ENCODE assay signal across 9 mouse cellular contexts in genomic region chr2:30239777-30240176, GRCm38 (mm10). TPM values are rescaled to one million over a fixed set of nuclear protein-coding genes. Genes with fewer than 3 reads are reported as not detected.
DNase-seq lines count a peak whose midpoint lies in the region; ATAC-seq and TF ChIP-seq lines count a peak whose summit lies in the region.
"Had no signal": no experiment of that assay in that cellular context is flagged by ENCODE, and none has a peak within 500 bp of the region (broad histone marks: within the 10 kb centered on the region; RNA-seq: fewer than 3 reads in every experiment).

No protein-coding gene starts in this region.

- peak overlapping the region; percentile 91; the same call in 1 of the 2 replicates for H3K27ac ChIP-seq in left cerebral cortex, adult 2 months
- H3K27ac ChIP-seq in heart, embryonic 15.5 days = peak overlapping the region; percentile 96
- peak overlapping the region; percentile 91 for H3K27ac ChIP-seq in kidney, postnatal 0 days

- peak overlapping the region; percentile 83 for H3K4me2 ChIP-seq in heart, embryonic 15.5 days
- peak overlapping the region; percentile 78 for H3K4me2 ChIP-seq in kidney, postnatal 0 days (ENCODE audit: low read length)

- peak; percentile 30 for ATAC-seq in heart, embryonic 15.5 days (replicated peaks; ENCODE audit: insufficient number of reproducible peaks, insufficient read depth, low FRiP score, low read depth)
- ATAC-seq in kidney, postnatal 0 days (replicated peaks; ENCODE audit: low FRiP score, low read depth) = no peak
- ATAC-seq: Patski had no signal

- H3K4me1 ChIP-seq in heart, embryonic 15.5 days (replicated peaks) = peaks cover 63% of the 10 kb centered on the region
- H3K4me1 ChIP-seq in kidney, postnatal 0 days (replicated peaks; ENCODE audit: insufficient read depth, low read length) = peaks cover 19% of the 10 kb centered on the region

- H3K9ac ChIP-seq in heart, embryonic 15.5 days = peak overlapping the region; percentile 20; the same call in 1 of the 2 replicates
- no peak overlapping the region for H3K9ac ChIP-seq in kidney, postnatal 0 days (ENCODE audit: low read depth, low read length)

- no peaks in the 10 kb centered on the region for H3K9me3 ChIP-seq in heart, embryonic 15.5 days (replicated peaks)
- H3K9me3 ChIP-seq in kidney, postnatal 0 days (replicated peaks; ENCODE audit: low read length) = no peaks in the 10 kb centered on the region

- no peak for TF ChIP-seq CTCF in left cerebral cortex, adult 2 months (IDR thresholded peaks at IDR 0.05)
- TF ChIP-seq CTCF in kidney, postnatal 0 days (IDR thresholded peaks at IDR 0.05; ENCODE audit: low read depth) = no peak

- H3K27me3 ChIP-seq in heart, embryonic 15.5 days = no peaks in the 10 kb centered on the region
- H3K27me3 ChIP-seq in kidney, postnatal 0 days (ENCODE audit: insufficient read depth, low read length) = no peaks in the 10 kb centered on the region
- H3K27me3 ChIP-seq: Patski had no signal

- intact Hi-C loops in left cerebral cortex, adult 2 months (cut with DNase I) = no loop called here
- intact Hi-C loops in left cerebral cortex, postnatal 14 days (cut with DNase I) = no loop called here

- DNase-seq in left cerebral cortex, adult 2 months (ENCODE audit: extremely low spot score in 1 of 2, low spot score in 2 of 2) = no peak
- no peak for DNase-seq in left cerebral cortex, postnatal 14 days (ENCODE audit: low spot score in 2 of 2)
- peak; percentile 59 for DNase-seq in kidney, postnatal 0 days (ENCODE audit: low spot score)
- peak; percentile 77 for DNase-seq in lung, postnatal 25 days (ENCODE audit: low spot score)
- no peak for DNase-seq in Muller cell, postnatal 12 days (ENCODE audit: inconsistent ontology term)
- DNase-seq in layer of hippocampus, postnatal 14 days (ENCODE audit: low spot score in 2 of 2) = no peak
- DNase-seq in urinary bladder, adult 18-20 months (ENCODE audit: low spot score in 2 of 2) = no peak

- peaks cover 28% of the 10 kb centered on the region for H3K36me3 ChIP-seq in heart, embryonic 15.5 days
- peaks cover 11% of the 10 kb centered on the region; the same call in 1 of the 2 replicates for H3K36me3 ChIP-seq in kidney, postnatal 0 days (ENCODE audit: insufficient read depth, low read length)

- peak overlapping the region; percentile 13; the same call in 1 of the 2 replicates for H3K4me3 ChIP-seq in left cerebral cortex, adult 2 months
- H3K4me3 ChIP-seq in heart, embryonic 15.5 days = peak overlapping the region; percentile 89
- no peak overlapping the region for H3K4me3 ChIP-seq in kidney, postnatal 0 days (replicated peaks; ENCODE audit: low read depth, low read length)

- 19% methylated on average over 4 of the region's 4 CpGs for WGBS in heart, embryonic 15.5 days
- WGBS in kidney, postnatal 0 days = 65% methylated on average over 4 of the region's 4 CpGs

RNA-seq across cellular contexts. Expression of gene Gm28035, which starts 0.6 kb away (rescaled TPM):
- 10 to 100 TPM; 11.3 to 15.1 TPM for total RNA-seq in left cerebral cortex, adult 2 months (2021)
- total RNA-seq in left cerebral cortex, postnatal 14 days (2021) = 1 to 10 TPM; 7.2 to 9.7 TPM
- 0.33 and 0.38 TPM in 2 replicates for polyA plus RNA-seq in heart, embryonic 15.5 days (2015; fragmentation: Nextera tagmentation; extraction: Ambion mirVana)
- polyA plus RNA-seq in kidney, postnatal 0 days (2015; fragmentation: Nextera tagmentation; extraction: Ambion mirVana) = 0.20 and 0.29 TPM in 2 replicates
- 1 to 10 TPM; 6.7 to 7.3 TPM for total RNA-seq in layer of hippocampus, postnatal 14 days (2021)

RNA-seq across cellular contexts. Expression of gene Lrrc8a, which starts 2.3 kb away (rescaled TPM):
- 10 to 100 TPM; 60.8 to 62.0 TPM for total RNA-seq in left cerebral cortex, adult 2 months (2021)
- total RNA-seq in left cerebral cortex, postnatal 14 days (2021) = 10 to 100 TPM; 53.7 to 59.5 TPM
- polyA plus RNA-seq in heart, embryonic 15.5 days (2015; fragmentation: Nextera tagmentation; extraction: Ambion mirVana) = 37.7 and 40.0 TPM in 2 replicates
- 50.2 and 51.3 TPM in 2 replicates for polyA plus RNA-seq in kidney, postnatal 0 days (2015; fragmentation: Nextera tagmentation; extraction: Ambion mirVana)
- 10 to 100 TPM; 66.5 to 72.5 TPM for total RNA-seq in layer of hippocampus, postnatal 14 days (2021)

RNA-seq across cellular contexts. Expression of gene Phyhd1, which starts 26.2 kb away (rescaled TPM):
- total RNA-seq in left cerebral cortex, adult 2 months (2021) = 10 to 100 TPM; 21.7 to 27.3 TPM
- total RNA-seq in left cerebral cortex, postnatal 14 days (2021) = 10 to 100 TPM; 14.1 to 25.7 TPM
- 8.4 and 10.1 TPM in 2 replicates for polyA plus RNA-seq in heart, embryonic 15.5 days (2015; fragmentation: Nextera tagmentation; extraction: Ambion mirVana)
- polyA plus RNA-seq in kidney, postnatal 0 days (2015; fragmentation: Nextera tagmentation; extraction: Ambion mirVana) = 18.9 and 19.2 TPM in 2 replicates
- total RNA-seq in layer of hippocampus, postnatal 14 days (2021) = 10 to 100 TPM; 23.1 to 24.0 TPM

RNA-seq across cellular contexts. Expression of gene Kyat1, which starts 34.1 kb away (rescaled TPM):
- 10 to 100 TPM; 14.3 to 15.2 TPM for total RNA-seq in left cerebral cortex, adult 2 months (2021)
- total RNA-seq in left cerebral cortex, postnatal 14 days (2021) = 10 to 100 TPM; 15.2 to 15.5 TPM
- 21.1 and 22.1 TPM in 2 replicates for polyA plus RNA-seq in heart, embryonic 15.5 days (2015; fragmentation: Nextera tagmentation; extraction: Ambion mirVana)
- polyA plus RNA-seq in kidney, postnatal 0 days (2015; fragmentation: Nextera tagmentation; extraction: Ambion mirVana) = 22.7 and 22.9 TPM in 2 replicates
- total RNA-seq in layer of hippocampus, postnatal 14 days (2021) = 10 to 100 TPM; 19.7 to 22.4 TPM

RNA-seq across cellular contexts. Expression of gene Gm28038, which starts 41.1 kb away (rescaled TPM):
- not detected for total RNA-seq in left cerebral cortex, adult 2 months (2021)
- total RNA-seq in left cerebral cortex, postnatal 14 days (2021) = not detected
- polyA plus RNA-seq in heart, embryonic 15.5 days (2015; fragmentation: Nextera tagmentation; extraction: Ambion mirVana) = not detected in 2 replicates
- not detected in 2 replicates for polyA plus RNA-seq in kidney, postnatal 0 days (2015; fragmentation: Nextera tagmentation; extraction: Ambion mirVana)
- not detected for total RNA-seq in layer of hippocampus, postnatal 14 days (2021)
- polyA plus RNA-seq: Patski had no signal

Comparison
In these comparisons a context has a peak if more than half of its experiments do, and no peak if none do; other contexts are left out.
1. DNase-seq: peak in kidney, postnatal 0 days (single experiment) and lung, postnatal 25 days (single experiment); none in left cerebral cortex, adult 2 months (0 of 2), left cerebral cortex, postnatal 14 days (0 of 2), Muller cell, postnatal 12 days (single experiment), layer of hippocampus, postnatal 14 days (0 of 2) and urinary bladder, adult 18-20 months (0 of 2).
2. Peak in every context shown above with its lines, with median percentiles within 50 percentile points of each other: H3K27ac ChIP-seq.